Mouse (Mus musculus): ENCODE measurements around the gene Otub1.
A peak's percentile ranks its signal among the peaks of the same experiment; 100 is the strongest.

Gene Otub1

GRCm38 (mm10) chr19:7205753-7206736, at the start of gene Otub1:
Gene Otub1, minus strand, starts transcription at chr19:7206316.
- peak; percentile 90 for DNase-seq (ENCODE audit: extremely low read depth, insufficient read length, low spot score)

DNA sequence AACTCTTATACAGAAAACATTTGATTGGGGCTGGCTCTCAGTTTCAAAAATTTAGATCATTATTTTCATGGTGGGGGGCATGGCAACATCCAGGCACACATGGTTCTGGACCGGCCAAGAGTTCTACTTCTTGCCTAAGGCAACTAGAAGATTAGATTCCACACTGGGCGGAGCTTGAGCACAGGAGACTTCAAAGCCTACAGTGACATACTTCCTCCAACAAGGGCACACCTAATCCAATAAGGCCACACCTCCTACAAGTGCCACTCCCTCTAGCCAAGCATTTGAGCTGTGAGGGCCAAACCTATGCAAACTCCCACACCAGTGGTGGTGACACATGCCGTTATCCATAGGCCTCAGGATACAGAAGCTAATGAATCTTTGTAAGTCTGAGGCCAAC, 39.9 kb upstream of the Otub1 start:
- DNase-seq (ENCODE audit: extremely low read depth, insufficient read length, low spot score), result no peak

DNA sequence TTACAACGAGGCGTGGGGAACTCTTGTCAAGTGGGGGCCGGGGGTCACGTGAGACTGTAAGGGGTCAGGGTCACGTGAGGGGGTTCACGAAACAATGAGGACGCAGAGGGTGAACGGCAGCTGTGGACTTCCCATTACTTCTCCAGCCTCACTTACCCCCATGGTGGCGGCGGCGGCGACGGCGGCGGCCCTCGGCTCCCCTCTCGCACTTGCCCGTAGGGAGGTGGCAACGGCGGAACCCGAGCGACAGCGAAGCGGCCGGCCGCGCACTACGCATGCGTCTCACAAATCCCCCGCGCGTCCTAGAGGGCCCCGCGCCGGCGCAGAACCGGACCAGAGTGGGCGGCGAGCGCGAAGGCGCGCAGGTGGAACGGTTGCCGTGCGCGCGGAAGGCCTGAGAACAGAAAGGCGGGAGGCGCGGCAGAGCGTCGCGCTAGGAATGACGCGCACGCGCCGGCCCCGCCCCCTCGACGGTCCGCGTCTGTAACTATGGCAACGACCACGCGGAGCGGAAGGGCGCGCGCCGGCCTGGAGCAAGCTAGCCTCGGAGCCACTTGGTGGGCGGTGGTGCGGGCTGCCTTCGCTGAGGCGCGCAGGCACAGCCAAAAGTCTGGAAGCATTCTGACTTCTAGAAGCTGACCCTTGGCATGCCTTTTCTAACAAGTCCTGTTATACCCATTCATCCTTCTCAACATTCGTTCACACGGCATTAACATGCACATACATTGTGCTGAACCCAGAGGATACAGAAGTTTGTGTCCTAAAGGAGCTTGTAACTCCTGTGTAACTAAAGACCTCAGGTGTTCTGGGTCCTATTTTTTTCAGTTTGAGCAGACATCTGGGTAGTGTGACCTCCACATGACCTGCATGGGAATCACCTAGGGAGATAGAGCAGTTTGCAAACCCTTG, 34.9 kb upstream of the Otub1 start, which contains the start of gene Naa40:
Naa40 (minus strand) TSS at position 402 of the 909 bp plus-strand sequence.
- DNase-seq (ENCODE audit: extremely low read depth, insufficient read length, low spot score), result peak; percentile 94

DNA sequence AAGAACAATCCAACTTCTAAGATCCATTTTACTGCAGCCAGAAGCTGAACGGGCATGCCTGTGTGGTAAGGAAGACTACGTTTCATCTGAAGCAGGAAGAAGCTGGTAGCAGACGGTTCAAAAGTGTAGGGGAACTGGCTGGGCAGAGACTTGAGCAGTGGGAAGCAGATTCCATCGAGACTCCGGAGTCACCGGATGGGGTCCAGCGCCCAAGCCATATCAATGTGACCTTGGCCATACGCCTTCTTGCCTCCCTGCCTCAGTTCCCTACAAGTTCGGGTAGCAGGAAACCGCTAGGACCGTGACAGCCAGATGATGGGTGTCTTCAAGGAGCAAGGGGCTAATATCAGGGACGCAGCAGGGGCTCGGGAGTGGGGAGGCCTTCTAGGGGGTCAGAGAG, 34.2 kb upstream of the Otub1 start:
- no peak for DNase-seq (ENCODE audit: extremely low read depth, insufficient read length, low spot score)

DNA sequence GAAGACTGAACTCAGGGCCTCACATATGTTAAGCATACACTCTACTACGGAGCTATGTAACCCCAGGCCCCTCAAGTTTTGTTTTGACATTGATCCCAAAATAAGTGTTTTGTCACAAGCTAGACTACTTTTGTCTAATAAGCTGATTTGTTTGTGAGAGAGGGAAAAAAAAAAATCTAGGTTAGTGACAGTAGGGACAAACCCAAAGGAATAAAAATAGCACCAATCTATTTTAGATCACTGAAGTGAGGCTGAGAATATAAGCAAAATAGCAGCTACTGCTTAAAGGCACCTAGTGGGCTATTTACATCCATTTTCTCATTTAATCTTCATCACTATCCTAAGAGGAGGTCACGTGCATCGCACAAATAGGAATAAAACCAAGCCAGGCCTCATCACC, 33.5 kb upstream of the Otub1 start:
- no peak for DNase-seq (ENCODE audit: extremely low read depth, insufficient read length, low spot score)

DNA sequence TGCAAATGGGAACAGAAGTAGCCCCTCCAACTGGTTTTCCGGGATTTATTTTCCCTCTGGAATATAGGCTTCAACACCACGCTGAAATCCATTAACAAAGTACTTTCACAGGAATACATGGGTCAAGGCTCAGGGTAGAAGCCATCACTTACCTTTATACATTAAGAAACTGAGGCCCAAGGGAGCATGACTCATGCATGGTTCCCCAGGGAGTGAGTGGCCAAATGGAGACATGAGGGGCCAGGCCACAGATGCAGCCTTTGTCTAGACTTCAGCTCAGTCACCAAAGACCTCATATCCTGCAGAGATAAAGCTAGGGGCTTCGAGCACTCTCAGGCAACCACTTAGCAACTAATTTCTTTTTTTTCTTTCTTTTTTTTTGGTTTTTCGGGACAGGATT, 30.6 kb upstream of the Otub1 start:
- no peak for DNase-seq (ENCODE audit: extremely low read depth, insufficient read length, low spot score)

DNA sequence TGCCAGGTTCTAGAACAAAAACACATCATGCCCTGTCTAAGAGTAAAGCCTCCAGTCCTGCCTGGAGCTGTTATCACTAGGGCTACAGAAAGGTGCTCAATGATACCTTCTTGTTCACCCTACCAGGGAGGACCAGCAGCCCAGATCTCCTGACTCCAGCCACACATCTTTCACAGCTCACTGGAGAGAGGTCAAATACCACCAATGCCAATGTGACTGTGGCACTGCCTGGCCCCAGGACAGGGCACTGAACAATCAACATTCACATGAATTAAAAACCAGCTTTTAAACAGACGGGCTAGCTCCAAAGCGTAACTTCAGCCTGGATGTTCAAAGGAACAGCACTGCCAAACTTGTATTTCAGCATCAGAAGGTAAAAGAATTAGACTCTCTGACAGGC, 29.9 kb upstream of the Otub1 start:
- no peak for DNase-seq (ENCODE audit: extremely low read depth, insufficient read length, low spot score)

DNA sequence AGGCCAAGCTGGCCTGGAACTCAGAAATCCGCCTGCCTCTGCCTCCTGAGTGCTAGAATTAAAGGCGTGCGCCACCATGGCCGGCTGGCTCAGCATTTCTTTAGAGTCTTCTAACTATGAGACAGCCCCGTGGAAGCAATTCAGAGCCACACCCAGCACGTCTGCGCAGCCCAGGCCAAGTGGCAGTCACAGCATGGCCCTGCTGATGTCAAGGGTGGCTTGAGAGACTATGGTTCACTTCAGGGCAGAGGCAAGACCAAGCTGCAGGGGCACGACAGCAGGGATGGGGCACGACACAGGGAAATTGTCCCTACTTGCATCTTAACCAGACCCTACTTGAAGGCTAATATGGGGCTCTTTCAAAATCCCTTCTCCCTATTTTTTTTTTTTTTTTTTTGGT, 29.3 kb upstream of the Otub1 start:
- no peak for DNase-seq (ENCODE audit: extremely low read depth, insufficient read length, low spot score)

DNA sequence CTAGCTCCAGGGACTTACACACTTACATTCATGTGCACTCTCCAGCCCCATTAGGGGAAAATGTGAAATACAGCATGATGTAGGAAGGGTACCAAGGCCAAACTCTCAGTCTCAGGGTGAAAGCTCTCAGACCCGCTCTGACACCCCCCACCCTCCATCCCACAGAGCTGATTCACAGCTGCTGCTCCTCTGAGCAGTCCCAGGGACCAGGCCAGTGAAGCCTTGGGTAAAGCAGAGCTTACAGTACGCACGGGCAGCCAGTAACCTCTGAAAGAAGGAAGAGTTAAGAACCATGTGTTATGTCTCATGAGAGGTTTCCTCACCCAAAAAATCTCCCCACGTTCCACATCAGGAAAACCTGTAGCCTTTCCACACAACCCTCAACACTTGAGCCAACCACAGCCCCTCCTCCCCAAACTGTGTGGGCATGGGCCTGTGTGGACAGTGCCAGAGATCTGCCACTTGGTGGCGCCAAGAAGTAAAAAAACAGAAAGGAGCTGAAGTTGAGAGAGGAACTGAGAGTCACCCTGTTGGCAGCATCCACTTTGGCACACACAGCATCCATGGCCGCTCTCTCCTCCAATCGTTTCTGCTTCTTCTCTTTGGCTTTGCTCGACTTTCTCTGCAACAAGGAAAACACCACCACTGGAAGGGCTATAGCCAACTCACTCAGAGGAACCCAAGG, 28.6 kb upstream of the Otub1 start:
- peak; percentile 48 for DNase-seq (ENCODE audit: extremely low read depth, insufficient read length, low spot score)

DNA sequence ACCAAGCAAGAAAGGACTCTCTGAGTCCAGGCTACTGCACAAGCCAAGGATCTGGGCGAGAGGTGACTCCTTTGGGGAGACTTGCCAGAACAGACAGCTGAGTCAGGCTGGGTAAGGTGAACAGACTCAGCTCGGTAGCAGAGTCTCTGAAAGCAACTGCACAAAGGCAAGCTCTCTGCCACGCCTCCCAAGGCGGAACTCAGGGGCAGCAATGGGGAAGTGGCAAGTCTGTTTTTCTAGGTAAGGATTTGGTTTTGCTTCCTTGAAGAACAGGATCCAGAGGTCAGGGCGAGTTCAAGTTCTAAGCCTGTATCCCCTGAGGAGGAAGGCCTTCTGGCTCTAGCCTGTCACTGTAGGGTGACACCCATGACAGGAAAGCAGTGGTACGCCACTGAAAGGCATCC, 20.4 kb upstream of the Otub1 start:
- no peak for DNase-seq (ENCODE audit: extremely low read depth, insufficient read length, low spot score)

DNA sequence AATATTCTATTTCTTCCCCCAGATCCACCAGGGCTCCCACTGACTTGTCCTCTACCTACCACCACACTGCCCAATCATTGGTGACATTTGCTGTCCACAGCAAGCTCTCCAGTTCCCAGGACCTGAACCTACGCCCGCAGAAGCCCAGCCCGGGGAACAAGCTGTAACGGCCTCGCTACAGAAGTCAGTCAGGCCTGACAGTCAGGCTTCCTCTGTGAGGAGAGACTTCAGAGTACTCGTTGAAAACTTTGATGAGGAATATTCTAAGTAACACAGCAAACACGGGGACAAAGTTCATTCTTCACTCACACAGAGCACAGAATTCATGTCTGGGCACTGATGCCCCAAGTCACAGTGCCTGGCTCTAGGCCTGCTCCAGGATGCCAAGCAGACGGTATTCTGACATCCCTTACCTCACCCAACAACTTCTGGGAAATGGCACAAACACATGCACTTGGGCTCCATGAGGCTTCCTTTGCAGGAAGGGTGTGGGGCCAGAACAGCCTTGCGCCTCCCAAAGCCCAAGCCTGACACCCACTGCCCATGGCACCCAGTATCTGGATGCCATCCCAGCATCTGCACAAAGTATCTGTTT, 19.1 kb upstream of the Otub1 start:
- DNase-seq (ENCODE audit: extremely low read depth, insufficient read length, low spot score), result no peak

GRCm38 (mm10) chr19:7224253-7224652, 18.1 kb upstream of the Otub1 start:
- DNase-seq (ENCODE audit: extremely low read depth, insufficient read length, low spot score), result no peak

GRCm38 (mm10) chr19:7223488-7223887, 17.4 kb upstream of the Otub1 start:
- DNase-seq (ENCODE audit: extremely low read depth, insufficient read length, low spot score), result no peak

DNA sequence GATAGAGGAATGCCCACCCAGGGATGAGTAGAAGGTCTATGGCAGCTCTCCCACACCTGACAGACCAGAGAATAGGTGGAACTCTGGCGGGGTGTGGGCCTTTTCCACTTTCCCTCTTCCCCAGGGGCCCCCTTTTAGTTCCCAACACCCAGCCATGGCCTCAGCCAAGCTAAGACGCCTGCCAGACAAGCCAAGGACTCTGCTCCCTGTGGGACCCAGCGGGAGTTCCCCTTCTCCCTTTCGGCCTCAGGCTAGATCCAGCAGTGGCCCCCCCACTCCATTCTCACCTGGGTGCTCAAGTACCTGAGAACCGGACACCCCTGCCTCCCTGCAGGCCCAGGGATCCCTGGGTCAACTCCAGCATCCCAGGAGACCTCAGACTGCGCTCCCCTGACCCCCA, 16.1 kb upstream of the Otub1 start:
- no peak for DNase-seq (ENCODE audit: extremely low read depth, insufficient read length, low spot score)

GRCm38 (mm10) chr19:7218753-7219152, 12.6 kb upstream of the Otub1 start:
- no peak for DNase-seq (ENCODE audit: extremely low read depth, insufficient read length, low spot score)

- no peak for DNase-seq (ENCODE audit: extremely low read depth, insufficient read length, low spot score)
Measured at GRCm38 (mm10) chr19:7217926-7218267, 11.8 kb upstream of the Otub1 start.

DNA sequence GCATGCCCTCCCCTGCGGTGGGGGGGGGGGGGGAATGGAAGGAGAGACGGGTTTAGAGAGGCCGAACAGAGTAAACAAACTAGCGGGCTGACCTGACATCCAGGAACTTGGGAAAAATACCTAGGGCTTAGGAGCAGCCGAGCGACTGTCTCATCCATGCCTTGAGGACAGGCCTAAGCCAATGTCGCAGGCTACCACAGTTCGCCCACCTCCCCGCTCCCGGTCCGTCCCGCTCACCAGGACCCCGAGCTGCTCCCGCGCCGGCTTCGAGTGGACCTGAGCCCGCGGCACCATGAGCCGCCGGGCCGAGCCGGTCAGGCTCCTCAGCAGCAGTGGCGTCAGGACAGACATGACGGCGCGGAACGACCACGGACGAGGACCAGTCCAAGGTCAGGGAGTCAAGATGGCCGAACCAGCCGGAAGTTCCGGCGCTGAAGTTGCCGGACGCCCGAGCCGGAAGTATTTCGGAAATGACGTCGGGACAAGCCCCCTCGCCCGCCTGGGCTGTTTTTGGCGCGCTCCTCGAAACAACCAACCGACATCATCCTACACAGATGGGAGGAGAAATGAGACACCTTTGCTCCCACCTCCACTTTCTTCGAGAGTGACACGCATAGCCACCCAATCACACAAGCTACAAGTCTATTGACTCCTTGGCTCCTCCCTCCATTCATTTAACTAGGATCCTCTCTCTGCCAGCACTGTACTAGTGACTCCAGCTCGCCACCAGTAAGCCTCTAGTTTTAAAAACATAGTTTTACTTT, 11.2 kb upstream of the Otub1 start, which contains the start of gene Cox8a:
Cox8a (minus strand) TSS at position 455 of the 764 bp plus-strand sequence.
- DNase-seq (ENCODE audit: extremely low read depth, insufficient read length, low spot score), result peak; percentile 95

DNA sequence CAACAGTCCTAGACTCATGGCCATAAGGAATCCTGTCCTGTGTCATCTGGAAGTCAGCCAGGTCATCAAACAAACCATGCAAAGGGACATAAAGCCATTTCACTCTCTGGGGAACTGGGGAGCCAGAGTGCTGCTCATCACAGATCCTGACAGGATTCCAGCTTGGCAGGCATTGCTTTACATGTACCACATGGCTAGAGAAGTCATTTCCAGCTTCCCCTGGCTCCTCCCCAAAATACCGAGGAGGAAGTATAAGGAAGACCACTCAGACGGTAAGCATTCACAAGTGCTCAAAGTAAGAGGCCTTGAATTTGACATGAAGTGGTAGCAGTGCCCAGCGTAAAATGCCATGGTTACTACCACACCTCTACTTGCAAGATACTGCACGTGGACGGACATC, 8.4 kb upstream of the Otub1 start:
- no peak for DNase-seq (ENCODE audit: extremely low read depth, insufficient read length, low spot score)

DNA sequence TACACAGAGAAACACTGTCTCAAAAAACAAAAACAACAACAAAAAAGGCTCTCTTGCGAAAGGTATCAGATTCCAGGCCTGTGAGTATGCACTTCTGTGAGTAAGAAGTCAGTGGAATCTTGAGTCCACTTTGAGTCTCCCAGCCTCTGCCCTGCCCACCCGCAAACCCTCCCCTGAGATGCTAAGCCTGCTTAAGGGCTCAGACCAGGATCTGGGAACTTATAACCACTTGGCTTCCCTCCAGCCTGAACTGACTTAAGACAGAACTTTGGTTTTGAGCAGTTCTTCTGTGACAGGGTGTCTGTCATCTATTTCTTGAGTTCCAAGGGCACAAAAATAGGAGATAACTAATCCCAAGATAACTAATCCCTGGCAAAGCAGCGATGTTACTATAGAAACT, 6.9 kb upstream of the Otub1 start:
- no peak for DNase-seq (ENCODE audit: extremely low read depth, insufficient read length, low spot score)

DNA sequence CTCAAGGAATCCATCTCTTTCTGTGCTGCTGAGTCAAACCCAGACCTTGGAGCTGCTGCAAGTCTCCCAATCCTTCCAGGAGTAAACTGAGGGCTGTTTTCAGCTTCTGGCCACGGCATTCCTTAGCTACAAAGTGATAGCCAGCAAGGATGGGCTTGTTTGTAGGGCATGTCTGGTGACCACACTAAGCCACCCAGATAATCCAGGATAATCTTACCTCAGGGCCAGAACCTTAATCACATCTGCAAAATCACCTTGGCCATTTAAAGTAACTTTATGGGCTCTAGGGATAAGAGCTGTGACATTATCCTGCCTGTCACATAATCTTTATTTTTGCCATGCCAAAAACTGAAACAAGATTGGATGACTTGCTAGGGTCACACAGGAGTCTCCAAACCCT, 6.1 kb upstream of the Otub1 start:
- no peak for DNase-seq (ENCODE audit: extremely low read depth, insufficient read length, low spot score)
